In genomic region chr1:193503624-193504325, GRCm38 (mm10) we compare ENCODE assay signal across 8 mouse cellular contexts.
DNase-seq lines count a peak whose midpoint lies in the region; ATAC-seq and TF ChIP-seq lines count a peak whose summit lies in the region.
"Had no signal": no experiment of that assay in that cellular context is flagged by ENCODE, and none has a peak within 500 bp of the region (broad histone marks: within the 10 kb centered on the region; RNA-seq: fewer than 3 reads in every experiment).

No protein-coding gene starts in this region.

- no peaks in the 10 kb centered on the region for H3K9me3 ChIP-seq in G1E (replicated peaks)
- H3K9me3 ChIP-seq: limb, embryonic 13.5 days had no signal

- DNase-seq in G1E (ENCODE audit: low spot score): peak; percentile 12
- DNase-seq in adrenal gland, postnatal 10 days: peak; percentile 70
- peak; percentile 67 for DNase-seq in embryo, embryonic 9.5 days (ENCODE audit: extremely low spot score)
- DNase-seq in heart, postnatal 4 days: peak; percentile 61
- DNase-seq in layer of hippocampus, adult 9-11 months: peak; percentile 37
- DNase-seq in lung, postnatal 25 days (ENCODE audit: low spot score): peak; percentile 44
- peak; percentile 34 to 45 for DNase-seq in right cerebral cortex, postnatal 36 days (ENCODE audit: low spot score in 2 of 2)

- no peaks in the 10 kb centered on the region for H3K4me1 ChIP-seq in G1E (ENCODE audit: insufficient read depth, low read depth, low read length)
- H3K4me1 ChIP-seq: limb, embryonic 13.5 days had no signal

- peak; percentile 34; the same call in 1 of the 2 replicates for ATAC-seq in G1E (ENCODE audit: extremely low read depth, insufficient number of reproducible peaks, low FRiP score, poor library complexity, severe bottlenecking)

- peaks cover 3% of the 10 kb centered on the region; the same call in 1 of the 2 replicates for H3K27me3 ChIP-seq in G1E (ENCODE audit: insufficient read depth, low read length)
- H3K27me3 ChIP-seq: limb, embryonic 13.5 days had no signal

- no peak overlapping the region for H3K4me3 ChIP-seq in G1E (ENCODE audit: low read depth, low read length)
- H3K4me3 ChIP-seq: limb, embryonic 13.5 days had no signal

- H3K36me3 ChIP-seq in G1E (replicated peaks): no peaks in the 10 kb centered on the region
- H3K36me3 ChIP-seq: limb, embryonic 13.5 days had no signal

- peak; percentile 71 for TF ChIP-seq CTCF in G1E (IDR thresholded peaks at IDR 0.05; ENCODE audit: low read depth, low read length)

Comparison
In these comparisons a context has a peak if more than half of its experiments do, and no peak if none do; other contexts are left out.
1. DNase-seq: peak in every context shown above with its lines; median percentile 70 in adrenal gland, postnatal 10 days; 67 in embryo, embryonic 9.5 days; 61 in heart, postnatal 4 days; 44 in lung, postnatal 25 days; 40 in right cerebral cortex, postnatal 36 days; 37 in layer of hippocampus, adult 9-11 months; 12 in G1E.